Mouse (Mus musculus) cerebellum, adult 2 months (tissue): Measurements from ENCODE around the gene Gm11555. TPM values are rescaled to one million over a fixed set of nuclear protein-coding genes. Genes with fewer than 3 reads are reported as not detected.
"Not testable (repeated sequence)": the region's sequence is repeated elsewhere in the genome, so short reads cannot be mapped to it uniquely, and the experiment has no call there.

ENCODE experiments used
- DNase-seq, 2 experiments: peaks; one replicate each; pipeline ENCODE4 v3.0.0; 2021
- H3K27ac ChIP-seq: fragments of 200-500 bp; 2 replicates; pipeline ENCODE4 v1.5.1; 2012; ENCODE audit warnings: low read length, control low read depth, inconsistent platforms; ENCODE audit not compliant: insufficient read depth
- H3K27me3 ChIP-seq: fragments of 200-500 bp; 2 replicates; pipeline ENCODE4 v1.6.1; 2012; ENCODE audit warnings: inconsistent platforms, mild to moderate bottlenecking, low read length, moderate library complexity; ENCODE audit not compliant: control insufficient read depth, insufficient read depth
- H3K4me1 ChIP-seq: fragments of 200-500 bp; 2 replicates; pipeline ENCODE4 v1.6.1; 2011; ENCODE audit warnings: low read length; ENCODE audit not compliant: control insufficient read depth, insufficient read depth
- H3K4me3 ChIP-seq: fragments of 200-500 bp; replicated peaks from 2 replicates; pipeline ENCODE3; 2011; ENCODE audit warnings: mild to moderate bottlenecking, low read depth, low read length, control low read depth; ENCODE audit not compliant: insufficient read depth
- CTCF ChIP-seq: fragments of 200-500 bp; IDR thresholded peaks from 2 replicates; pipeline ENCODE4 v1.5.1; 2011; ENCODE audit warnings: low read depth, mild to moderate bottlenecking, control low read depth, low read length, moderate library complexity, borderline replicate concordance; ENCODE audit not compliant: insufficient read depth
- POLR2A ChIP-seq: fragments of 200-500 bp; IDR thresholded peaks from 2 replicates; pipeline ENCODE4 v1.6.1; 2011; ENCODE audit warnings: low read length, control low read depth, borderline replicate concordance; ENCODE audit not compliant: insufficient read depth
- WGBS: fragments of 180-500 bp; shearing (Covaris S2); methylation state at CpG from one replicate; pipeline ENCODE4 v1.1.7; 2018; 5-methylcytosine and 5-hydroxymethylcytosine counted together
- polyA plus RNA-seq: library from polyadenylated mRNA; depleted of rRNA; stranded (reverse); fragments of >200 nt; gene quantifications from 2 replicates; pipeline ENCODE4 v1.2.3, GENCODE M21; 2012; rRNA removed

Gene Gm11555
- polyA plus RNA-seq, 1 experiment: not detected

GRCm38 (mm10) chr11:99628138-99628537 is 21.9 kb downstream of the Gm11555 start, which contains the start of gene Krtap4-1:
Gene Krtap4-1, minus strand, starts transcription at chr11:99628238.
- Histone ChIP-seq H3K4me3 (no peak within 1 kb of the TSS), H3K27me3 (no peaks in the 10 kb centered on the region), H3K4me1 (no peaks in the 10 kb centered on the region), H3K27ac (no peak within 1 kb of the TSS)
- WGBS: 83% methylated on average over 4 of the region's 4 CpGs
- DNase-seq: no peak
- TF ChIP-seq CTCF: no peak
- no peak for TF ChIP-seq POLR2A

DNA sequence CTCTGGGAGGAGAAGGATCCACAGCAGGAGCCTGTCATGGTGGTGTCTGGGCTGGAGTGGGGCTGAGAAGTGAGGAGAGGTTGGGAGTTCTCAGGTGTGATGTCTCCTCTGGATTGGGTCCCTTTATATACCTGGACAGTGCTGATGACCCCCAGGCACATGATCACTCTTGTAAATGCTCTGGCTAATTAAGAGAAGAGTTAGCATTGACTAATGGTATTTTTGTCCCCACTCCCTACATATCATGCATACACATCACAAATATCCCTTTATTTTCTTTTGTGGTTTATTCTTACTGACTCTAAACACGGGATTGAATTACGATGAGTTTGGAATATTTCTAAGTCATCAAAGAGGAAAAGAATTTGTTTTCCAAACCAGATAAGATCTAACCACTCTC is 29.7 kb downstream of the Gm11555 start, which contains the start of gene Gm11562:
TSS of gene Gm11562 (minus strand) at position 101 of the 400 bp plus-strand sequence.
- Histone ChIP-seq H3K27ac (no peak within 1 kb of the TSS), H3K4me1 (no peaks in the 10 kb centered on the region), H3K4me3 (no peak within 1 kb of the TSS), H3K27me3 (no peaks in the 10 kb centered on the region)
- DNase-seq: no peak
- TF ChIP-seq POLR2A (no peak), CTCF (no peak)
- WGBS: 96% methylated on average over 2 of the region's 2 CpGs

DNA sequence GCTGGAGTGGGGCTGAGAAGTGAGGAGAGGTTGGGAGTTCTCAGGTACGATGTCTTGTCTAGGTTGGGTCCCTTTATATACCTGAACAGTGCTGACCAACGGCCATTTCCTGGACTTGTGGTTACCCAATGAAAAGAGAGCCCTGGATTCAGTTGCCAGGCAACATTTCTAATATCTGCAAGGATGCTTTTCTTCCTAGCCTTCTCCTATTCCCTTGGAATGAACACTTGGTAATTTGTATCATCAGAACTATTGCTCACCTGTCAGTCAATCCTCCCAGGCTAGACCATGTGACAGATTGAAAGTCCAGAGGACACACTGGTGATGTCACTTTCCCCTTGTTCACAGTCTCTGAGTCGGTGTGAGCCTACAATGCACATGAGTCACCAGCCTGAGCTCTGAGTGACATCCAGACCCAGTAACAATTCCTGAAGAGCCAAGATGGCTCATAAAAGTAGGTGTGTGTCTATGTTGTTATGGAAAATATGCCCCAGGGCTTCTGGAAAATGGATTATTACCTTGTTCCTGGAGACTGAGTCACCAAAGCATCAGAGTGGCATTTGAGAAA is 35.2 kb downstream of the Gm11555 start, which contains the start of gene Krtap2-4:
TSS of gene Krtap2-4 (minus strand) at position 51 of the 568 bp plus-strand sequence.
- Histone ChIP-seq H3K4me1 (no peaks in the 10 kb centered on the region), H3K27me3 (no peaks in the 10 kb centered on the region), H3K4me3 (no peak within 1 kb of the TSS), H3K27ac (no peak within 1 kb of the TSS)
- no peak for DNase-seq
- TF ChIP-seq POLR2A: no peak
- TF ChIP-seq CTCF: no peak
- WGBS: 60% methylated on average over 3 of the region's 3 CpGs

DNA sequence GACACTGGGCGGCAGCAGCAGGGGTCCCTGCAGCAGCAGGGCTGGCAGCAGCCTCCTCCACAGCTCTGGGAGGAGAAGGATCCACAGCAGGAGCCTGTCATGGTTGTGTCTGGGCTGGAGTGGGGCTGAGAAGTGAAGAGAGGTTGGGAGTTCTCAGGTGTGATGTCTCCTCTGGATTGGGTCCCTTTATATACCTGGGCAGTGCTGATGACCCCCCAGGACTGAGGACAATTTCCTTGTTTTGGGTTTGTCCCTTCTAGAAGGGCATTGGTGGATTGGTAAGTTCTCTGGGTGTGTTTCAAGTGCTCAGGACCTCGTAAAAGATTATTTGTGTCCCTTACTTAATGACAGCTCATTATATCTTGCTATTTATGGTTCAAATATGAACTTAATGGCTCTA is 39.9 kb downstream of the Gm11555 start, which contains the start of gene Gm11937:
TSS of gene Gm11937 (minus strand) at position 101 of the 400 bp plus-strand sequence.
- not testable (repeated sequence) for H3K27me3 ChIP-seq, H3K27ac ChIP-seq, DNase-seq, H3K4me1 ChIP-seq, H3K4me3 ChIP-seq
- WGBS: 83% methylated on average over 1 of the region's 2 CpGs

GRCm38 (mm10) chr11:99609126-99609525 is 40.9 kb downstream of the Gm11555 start:
- WGBS: 17% methylated on average over 1 of the region's 1 CpGs
- H3K27me3 ChIP-seq: no peaks in the 10 kb centered on the region
- TF ChIP-seq CTCF: no peak
- H3K27ac ChIP-seq: no peak overlapping the region
- peak; percentile 11 to 52 for DNase-seq
- no peak overlapping the region for H3K4me3 ChIP-seq
- no peaks in the 10 kb centered on the region for H3K4me1 ChIP-seq

- H3K4me3 ChIP-seq, DNase-seq, H3K27me3 ChIP-seq, H3K4me1 ChIP-seq, H3K27ac ChIP-seq: not testable (repeated sequence)
- 72% methylated on average over 1 of the region's 1 CpGs for WGBS
Measured at GRCm38 (mm10) chr11:99603208-99603607, 46.8 kb downstream of the Gm11555 start, which contains the start of gene Gm11938. Gene Gm11938, minus strand, starts transcription at chr11:99603308.

Other genes starting within 250 kb of the Gm11555 start
- 0.11 TPM in 1 of 2 replicates, not detected in the other for gene Krt12, start 228.0 kb downstream of the Gm11555 start, polyA plus RNA-seq
- gene Krt20, start 212.1 kb downstream of the Gm11555 start, polyA plus RNA-seq: not detected in 2 replicates
- gene Krt23, start 157.1 kb downstream of the Gm11555 start, polyA plus RNA-seq: 0.06 and 0.08 TPM in 2 replicates
- gene Krt39, start 128.9 kb downstream of the Gm11555 start, polyA plus RNA-seq: not detected in 2 replicates
- not detected in 2 replicates for gene Krt40, start 107.1 kb downstream of the Gm11555 start, polyA plus RNA-seq
- gene Krtap3-3, start 99.4 kb downstream of the Gm11555 start, polyA plus RNA-seq: not detected in 2 replicates
- gene Krtap3-2, start 93.4 kb downstream of the Gm11555 start, polyA plus RNA-seq: not detected in 2 replicates
- gene Gm11939, start 90.8 kb downstream of the Gm11555 start, polyA plus RNA-seq: not detected in 2 replicates
- gene Krtap3-1, start 83.6 kb downstream of the Gm11555 start, polyA plus RNA-seq: not detected in 2 replicates
- gene Krtap1-5, start 69.2 kb downstream of the Gm11555 start, polyA plus RNA-seq: not detected in 2 replicates
- gene Krtap1-4, start 66.6 kb downstream of the Gm11555 start, polyA plus RNA-seq: not detected in 2 replicates
- not detected in 2 replicates for gene Krtap1-3, start 58.9 kb downstream of the Gm11555 start, polyA plus RNA-seq
- gene Krtap9-3, start 52.1 kb downstream of the Gm11555 start, polyA plus RNA-seq: not detected in 2 replicates
- not detected in 2 replicates for gene Gm11938, start 46.9 kb downstream of the Gm11555 start, polyA plus RNA-seq
- gene Gm11937, start 40.0 kb downstream of the Gm11555 start, polyA plus RNA-seq: not detected in 2 replicates
- not detected in 2 replicates for gene Krtap2-4, start 35.4 kb downstream of the Gm11555 start, polyA plus RNA-seq
- gene Gm11562, start 29.8 kb downstream of the Gm11555 start, polyA plus RNA-seq: not detected in 2 replicates
- not detected in 2 replicates for gene Krtap4-1, start 22.0 kb downstream of the Gm11555 start, polyA plus RNA-seq
- not detected in 2 replicates for gene Krtap4-2, start 15.2 kb downstream of the Gm11555 start, polyA plus RNA-seq
- not detected in 2 replicates for gene Krtap4-7, start 6.1 kb downstream of the Gm11555 start, polyA plus RNA-seq
- not detected in 2 replicates for gene Gm11563, start 8.7 kb upstream of the Gm11555 start, polyA plus RNA-seq
- not detected in 2 replicates for gene Krtap4-6, start 15.7 kb upstream of the Gm11555 start, polyA plus RNA-seq
- not detected in 2 replicates for gene Gm14190, start 40.5 kb upstream of the Gm11555 start, polyA plus RNA-seq
- not detected in 2 replicates for gene Gm14180, start 84.1 kb upstream of the Gm11555 start, polyA plus RNA-seq
- gene Gm11595, start 122.7 kb upstream of the Gm11555 start, polyA plus RNA-seq: not detected in 2 replicates
- not detected in 2 replicates for gene Krtap4-8, start 130.5 kb upstream of the Gm11555 start, polyA plus RNA-seq
- not detected in 2 replicates for gene Krtap4-9, start 135.0 kb upstream of the Gm11555 start, polyA plus RNA-seq
- not detected in 2 replicates for gene Gm11596, start 143.2 kb upstream of the Gm11555 start, polyA plus RNA-seq
- gene Gm11569, start 148.7 kb upstream of the Gm11555 start, polyA plus RNA-seq: not detected in 2 replicates
- not detected in 2 replicates for gene Gm11554, start 154.2 kb upstream of the Gm11555 start, polyA plus RNA-seq
- not detected in 2 replicates for gene Krtap4-13, start 159.7 kb upstream of the Gm11555 start, polyA plus RNA-seq
- not detected in 2 replicates for gene Gm11564, start 165.4 kb upstream of the Gm11555 start, polyA plus RNA-seq
- not detected in 2 replicates for gene 2300003K06Rik, start 187.8 kb upstream of the Gm11555 start, polyA plus RNA-seq
- gene Krtap4-16, start 201.4 kb upstream of the Gm11555 start, polyA plus RNA-seq: not detected in 2 replicates
- not detected in 2 replicates for gene Gm11568, start 207.7 kb upstream of the Gm11555 start, polyA plus RNA-seq
- not detected in 2 replicates for gene Gm11559, start 214.2 kb upstream of the Gm11555 start, polyA plus RNA-seq
- not detected in 2 replicates for gene Krtap9-1, start 223.2 kb upstream of the Gm11555 start, polyA plus RNA-seq
- not detected in 2 replicates for gene Gm11567, start 229.0 kb upstream of the Gm11555 start, polyA plus RNA-seq